Mouse (Mus musculus): ENCODE results near the gene Brap. TPM values are rescaled to one million over a fixed set of nuclear protein-coding genes. Genes with fewer than 3 reads are reported as not detected.
A peak's percentile ranks its signal among the peaks of the same experiment; 100 is the strongest.

Gene Brap
- polyA plus RNA-seq, 1 experiment: 1.1 TPM

DNA sequence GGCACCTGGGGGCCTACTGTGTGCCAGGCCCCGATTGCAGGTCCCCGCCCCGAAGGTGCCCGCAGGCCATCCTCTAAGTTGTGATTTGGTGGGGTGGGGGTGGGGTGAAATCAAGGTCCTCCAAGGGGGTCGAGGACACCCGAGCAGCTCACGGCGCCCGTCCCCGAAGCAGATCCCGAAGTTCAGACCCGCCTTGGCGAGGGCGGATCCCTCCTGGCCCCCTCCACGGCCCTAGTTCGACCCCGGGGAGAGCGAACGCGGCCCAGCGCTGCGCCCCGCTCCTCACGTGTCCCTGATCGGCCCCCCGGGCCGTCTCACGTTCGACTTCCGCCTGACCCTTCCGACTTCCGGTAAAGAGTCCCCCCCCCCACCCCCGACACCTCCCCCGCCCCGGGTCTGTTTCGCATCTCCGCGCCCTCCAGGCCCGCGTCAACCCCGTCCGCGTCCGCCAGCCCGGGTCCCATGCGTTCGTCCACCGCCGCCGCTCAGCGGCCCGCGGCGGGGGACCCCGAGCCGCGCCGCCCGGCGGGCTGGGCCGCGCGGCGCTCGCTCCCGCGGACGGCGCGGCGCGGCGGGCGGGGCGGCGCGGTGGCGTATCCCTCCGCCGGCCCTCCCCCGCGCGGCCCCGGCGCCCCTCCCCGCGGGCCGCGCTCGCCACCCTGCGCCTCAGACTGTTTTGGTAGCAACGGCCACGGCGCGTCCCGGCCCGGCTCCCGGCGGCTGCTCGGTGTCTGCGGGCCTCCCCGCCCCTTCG lies 51.0 kb downstream of the Brap start, which contains the start of gene Atxn2:
Gene Atxn2, plus strand, starts transcription at position 164 of the 754 bp plus-strand sequence.
- Histone ChIP-seq H3K36me3 (ENCODE audit: control insufficient read depth) (peaks cover 14% of the 10 kb centered on the region), H3K27me3 (ENCODE audit: control insufficient read depth) (no peaks in the 10 kb centered on the region), H3K4me1 (ENCODE audit: control insufficient read depth) (peaks cover 49% of the 10 kb centered on the region), H3K9me3 (ENCODE audit: control insufficient read depth, low read length) (no peaks in the 10 kb centered on the region), H3K4me3 (replicated peaks) (peak within 1 kb of the TSS; percentile 93)
- TF ChIP-seq TAL1 (IDR thresholded peaks at IDR 0.05; ENCODE audit: low read length): no peak

DNA sequence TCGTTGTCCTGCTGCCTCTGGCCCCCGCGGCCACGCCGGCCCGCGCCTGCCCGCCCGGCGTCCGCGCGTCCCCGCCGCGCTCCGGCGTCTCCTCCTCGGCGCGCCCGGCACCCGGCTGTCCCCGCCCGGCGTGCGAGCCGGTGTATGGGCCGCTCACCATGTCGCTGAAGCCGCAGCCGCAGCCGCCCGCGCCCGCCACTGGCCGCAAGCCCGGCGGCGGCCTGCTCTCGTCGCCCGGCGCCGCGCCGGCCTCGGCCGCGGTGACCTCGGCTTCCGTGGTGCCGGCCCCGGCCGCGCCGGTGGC lies 51.5 kb downstream of the Brap start:
- TF ChIP-seq TAL1 (IDR thresholded peaks at IDR 0.05; ENCODE audit: low read length) (no peak), GATA1 (IDR thresholded peaks at IDR 0.05; ENCODE audit: low read length) (no peak)

DNA sequence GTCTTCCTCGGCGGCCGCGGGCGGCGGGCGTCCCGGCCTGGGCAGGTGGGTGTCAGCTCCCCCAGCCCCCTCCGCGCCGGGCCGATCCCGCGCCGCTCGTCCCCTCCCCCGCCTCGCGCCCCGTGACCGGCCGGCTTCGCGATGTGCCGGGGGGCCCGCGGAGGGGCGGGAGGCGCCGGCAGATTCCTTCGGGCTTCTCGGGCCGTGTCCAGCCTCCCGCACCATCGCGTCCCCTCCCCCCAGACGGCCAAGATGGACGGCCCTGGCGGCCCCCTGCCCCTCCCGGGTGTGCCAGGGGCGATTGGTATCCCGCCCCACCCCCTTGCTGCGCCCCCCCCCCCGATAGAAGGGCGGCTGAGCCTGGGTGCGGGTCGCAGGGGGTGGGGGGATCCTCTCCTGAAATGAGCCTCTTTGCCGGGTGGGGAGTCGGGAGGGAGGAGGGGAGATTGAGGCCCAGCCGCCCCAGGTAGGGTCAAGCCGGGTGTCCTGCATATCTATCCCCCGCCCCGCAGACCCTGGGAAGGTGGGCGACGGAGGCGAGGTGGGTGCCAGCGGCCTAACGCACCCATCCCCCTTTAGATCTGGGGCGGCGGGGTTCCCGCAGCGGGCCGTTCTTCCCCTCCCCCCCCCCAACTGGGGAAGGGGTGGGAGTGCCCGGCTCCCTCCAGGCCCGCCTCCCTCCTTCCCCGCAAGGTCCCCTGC lies 52.0 kb downstream of the Brap start:
- Histone ChIP-seq H3K27me3 (ENCODE audit: control insufficient read depth) (no peaks in the 10 kb centered on the region), H3K4me1 (ENCODE audit: control insufficient read depth) (peaks cover 50% of the 10 kb centered on the region), H3K4me3 (replicated peaks) (peak overlapping the region; percentile 93), H3K9me3 (ENCODE audit: control insufficient read depth, low read length) (no peaks in the 10 kb centered on the region), H3K36me3 (ENCODE audit: control insufficient read depth) (peaks cover 21% of the 10 kb centered on the region)
- TF ChIP-seq TAL1 (IDR thresholded peaks at IDR 0.05; ENCODE audit: low read length): no peak
- no peak for TF ChIP-seq GATA1 (IDR thresholded peaks at IDR 0.05; ENCODE audit: low read length)

More for the DNA sequence above, 51.5 kb downstream of the Brap start:
- peaks cover 18% of the 10 kb centered on the region for H3K36me3 ChIP-seq (ENCODE audit: control insufficient read depth)
- H3K9me3 ChIP-seq (ENCODE audit: control insufficient read depth, low read length): no peaks in the 10 kb centered on the region
- peaks cover 51% of the 10 kb centered on the region for H3K4me1 ChIP-seq (ENCODE audit: control insufficient read depth)
- peak overlapping the region; percentile 93 for H3K4me3 ChIP-seq (replicated peaks)
- no peaks in the 10 kb centered on the region for H3K27me3 ChIP-seq (ENCODE audit: control insufficient read depth)

DNA sequence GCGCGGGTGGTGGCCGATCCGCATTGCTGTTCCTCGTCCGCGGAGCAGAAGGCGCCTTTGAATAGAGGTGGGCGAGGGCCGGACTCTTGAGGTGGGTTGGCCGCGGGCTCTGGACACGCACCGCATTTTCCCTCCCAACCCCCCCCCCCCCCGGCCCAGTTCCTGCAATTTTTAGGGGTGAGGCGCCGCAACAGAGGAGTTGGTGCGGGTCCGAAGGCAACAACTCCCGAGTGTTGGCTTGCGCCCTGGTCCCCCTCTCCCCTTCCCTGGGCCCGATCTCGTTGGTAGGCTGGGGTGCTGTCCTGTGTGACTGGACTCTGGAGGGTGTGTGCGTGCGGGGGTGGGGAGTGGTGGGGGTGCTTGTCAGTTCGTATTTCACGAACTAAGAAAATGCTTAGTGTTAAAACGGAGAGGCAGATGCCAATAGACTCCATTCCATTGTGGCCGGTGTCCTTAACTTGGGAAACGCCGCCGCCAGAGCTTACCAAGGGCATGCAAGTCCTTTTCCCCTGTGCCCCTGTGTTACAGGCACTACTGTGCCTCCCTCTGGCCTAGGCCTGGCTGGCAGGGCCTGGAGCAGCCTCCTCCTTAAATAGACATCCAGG lies 52.7 kb downstream of the Brap start:
- no peaks in the 10 kb centered on the region for H3K9me3 ChIP-seq (ENCODE audit: control insufficient read depth, low read length)
- H3K4me3 ChIP-seq (replicated peaks): peak overlapping the region; percentile 93
- peaks cover 50% of the 10 kb centered on the region for H3K4me1 ChIP-seq (ENCODE audit: control insufficient read depth)
- peaks cover 26% of the 10 kb centered on the region for H3K36me3 ChIP-seq (ENCODE audit: control insufficient read depth)
- no peak for TF ChIP-seq GATA1 (IDR thresholded peaks at IDR 0.05; ENCODE audit: low read length)
- no peak for TF ChIP-seq TAL1 (IDR thresholded peaks at IDR 0.05; ENCODE audit: low read length)
- no peaks in the 10 kb centered on the region for H3K27me3 ChIP-seq (ENCODE audit: control insufficient read depth)

- H3K4me1 ChIP-seq (ENCODE audit: control insufficient read depth): peaks cover 58% of the 10 kb centered on the region
- H3K36me3 ChIP-seq (ENCODE audit: control insufficient read depth): peaks cover 29% of the 10 kb centered on the region
- TF ChIP-seq GATA1 (IDR thresholded peaks at IDR 0.05; ENCODE audit: low read length) (no peak), TAL1 (IDR thresholded peaks at IDR 0.05; ENCODE audit: low read length) (no peak)
- H3K4me3 ChIP-seq (replicated peaks): no peak overlapping the region
- no peaks in the 10 kb centered on the region for H3K9me3 ChIP-seq (ENCODE audit: control insufficient read depth, low read length)
- H3K27me3 ChIP-seq (ENCODE audit: control insufficient read depth): no peaks in the 10 kb centered on the region
These were observed 54.0 kb downstream of the Brap start for GRCm38 (mm10) chr5:121714331-121714730.

- TF ChIP-seq TAL1 (IDR thresholded peaks at IDR 0.05; ENCODE audit: low read length): no peak
- no peak for TF ChIP-seq GATA1 (IDR thresholded peaks at IDR 0.05; ENCODE audit: low read length)
- H3K27me3 ChIP-seq (ENCODE audit: control insufficient read depth): no peaks in the 10 kb centered on the region
- H3K36me3 ChIP-seq (ENCODE audit: control insufficient read depth): peaks cover 31% of the 10 kb centered on the region
- H3K9me3 ChIP-seq (ENCODE audit: control insufficient read depth, low read length): no peaks in the 10 kb centered on the region
- peaks cover 60% of the 10 kb centered on the region for H3K4me1 ChIP-seq (ENCODE audit: control insufficient read depth)
- H3K4me3 ChIP-seq (replicated peaks): no peak overlapping the region
These were observed 54.6 kb downstream of the Brap start for GRCm38 (mm10) chr5:121714928-121715327.

- Histone ChIP-seq H3K27me3 (ENCODE audit: control insufficient read depth) (no peaks in the 10 kb centered on the region), H3K4me1 (ENCODE audit: control insufficient read depth) (peaks cover 42% of the 10 kb centered on the region), H3K4me3 (replicated peaks) (no peak overlapping the region), H3K9me3 (ENCODE audit: control insufficient read depth, low read length) (no peaks in the 10 kb centered on the region), H3K36me3 (ENCODE audit: control insufficient read depth) (peaks cover 31% of the 10 kb centered on the region)
- TF ChIP-seq TAL1 (IDR thresholded peaks at IDR 0.05; ENCODE audit: low read length) (no peak), GATA1 (IDR thresholded peaks at IDR 0.05; ENCODE audit: low read length) (no peak)
These were observed 58.1 kb downstream of the Brap start for GRCm38 (mm10) chr5:121718462-121718861.

GRCm38 (mm10) chr5:121720888-121721585 lies 60.7 kb downstream of the Brap start:
- no peaks in the 10 kb centered on the region for H3K27me3 ChIP-seq (ENCODE audit: control insufficient read depth)
- peaks cover 30% of the 10 kb centered on the region for H3K36me3 ChIP-seq (ENCODE audit: control insufficient read depth)
- H3K9me3 ChIP-seq (ENCODE audit: control insufficient read depth, low read length): no peaks in the 10 kb centered on the region
- TF ChIP-seq TAL1 (IDR thresholded peaks at IDR 0.05; ENCODE audit: low read length) (no peak), GATA1 (IDR thresholded peaks at IDR 0.05; ENCODE audit: low read length) (no peak)
- H3K4me1 ChIP-seq (ENCODE audit: control insufficient read depth): peaks cover 31% of the 10 kb centered on the region
- no peak overlapping the region for H3K4me3 ChIP-seq (replicated peaks)

- Histone ChIP-seq H3K9me3 (ENCODE audit: control insufficient read depth, low read length) (no peaks in the 10 kb centered on the region), H3K27me3 (ENCODE audit: control insufficient read depth) (no peaks in the 10 kb centered on the region), H3K4me3 (replicated peaks) (no peak overlapping the region), H3K4me1 (ENCODE audit: control insufficient read depth) (peaks cover 28% of the 10 kb centered on the region), H3K36me3 (ENCODE audit: control insufficient read depth) (peaks cover 24% of the 10 kb centered on the region)
- TF ChIP-seq TAL1 (IDR thresholded peaks at IDR 0.05; ENCODE audit: low read length) (no peak), GATA1 (IDR thresholded peaks at IDR 0.05; ENCODE audit: low read length) (no peak)
These were observed 61.5 kb downstream of the Brap start for GRCm38 (mm10) chr5:121721841-121722240.

Data from erythroblast, embryonic 14.5 days (primary cell).